Mouse (Mus musculus) heart, postnatal 4 days (tissue): ENCODE measurements around the gene Spock2. TPM values are rescaled to one million over a fixed set of nuclear protein-coding genes. Genes with fewer than 3 reads are reported as not detected.
"Not testable (repeated sequence)": the region's sequence is repeated elsewhere in the genome, so short reads cannot be mapped to it uniquely, and the experiment has no call there.

Experiments used
- DNase-seq: peaks from one replicate; pipeline ENCODE4 v3.0.0; 2021
- total RNA-seq, 2 experiments: library from RNA; stranded (reverse); gene quantifications; 2 replicates each; pipeline ENCODE4 v1.2.3; 2021

Spock2 gene
- total RNA-seq, 2 experiments from 2014 or later = 6.5 to 8.5 TPM

GRCm38 (mm10) chr10:60108321-60109111 lies 2.5 kb downstream of the Spock2 start:
- DNase-seq = no peak

GRCm38 (mm10) chr10:60109336-60109735 lies 3.3 kb downstream of the Spock2 start:
- DNase-seq = no peak

GRCm38 (mm10) chr10:60109989-60110388 lies 4.0 kb downstream of the Spock2 start:
- no peak for DNase-seq

- no peak for DNase-seq
These were observed 5.0 kb downstream of the Spock2 start for GRCm38 (mm10) chr10:60110908-60111475.

GRCm38 (mm10) chr10:60113965-60114690 lies 8.1 kb downstream of the Spock2 start:
- no peak for DNase-seq

DNA sequence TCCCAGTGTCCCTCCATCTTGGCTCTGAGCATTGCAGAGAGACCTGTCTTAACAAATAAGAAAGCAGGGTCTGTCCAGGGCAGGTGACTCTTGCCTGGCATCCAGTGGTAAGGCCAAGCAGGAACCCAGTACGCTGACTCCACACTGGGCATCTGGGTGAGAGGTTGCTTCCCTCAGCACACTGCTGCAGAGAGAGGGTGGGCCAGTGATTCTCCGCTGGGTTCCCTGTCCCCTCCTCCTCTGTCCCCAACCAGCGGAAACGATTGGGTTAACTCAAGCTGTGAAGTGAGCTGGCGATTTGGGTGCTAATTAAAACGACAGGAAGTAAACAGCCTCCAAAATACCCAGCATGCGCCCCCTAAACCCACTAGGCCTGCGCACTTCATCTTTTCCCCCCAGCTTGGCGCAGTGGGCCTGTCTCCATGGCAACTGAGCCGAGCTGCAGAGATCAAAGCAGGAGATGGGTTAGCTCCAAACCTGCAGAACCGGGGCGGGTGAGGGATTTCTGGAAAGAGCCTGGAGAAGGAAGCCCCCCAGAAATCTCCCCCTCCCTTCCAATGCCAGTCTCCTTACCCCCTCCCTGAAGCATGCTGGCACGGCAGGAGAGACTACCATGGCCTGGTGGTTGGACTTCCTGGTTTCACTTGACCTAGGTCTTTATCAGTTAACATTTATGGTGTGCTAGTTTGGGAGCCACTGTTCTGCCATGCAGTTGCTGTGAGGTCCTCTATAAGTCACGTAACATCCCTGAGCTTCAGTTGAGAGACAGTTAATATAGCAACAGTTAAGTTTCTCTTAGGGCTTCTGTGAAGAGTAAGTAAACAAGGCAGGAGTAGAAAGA lies 9.5 kb downstream of the Spock2 start:
- no peak for DNase-seq

- no peak for DNase-seq
These were observed 11.0 kb downstream of the Spock2 start for GRCm38 (mm10) chr10:60116997-60117396.

DNA sequence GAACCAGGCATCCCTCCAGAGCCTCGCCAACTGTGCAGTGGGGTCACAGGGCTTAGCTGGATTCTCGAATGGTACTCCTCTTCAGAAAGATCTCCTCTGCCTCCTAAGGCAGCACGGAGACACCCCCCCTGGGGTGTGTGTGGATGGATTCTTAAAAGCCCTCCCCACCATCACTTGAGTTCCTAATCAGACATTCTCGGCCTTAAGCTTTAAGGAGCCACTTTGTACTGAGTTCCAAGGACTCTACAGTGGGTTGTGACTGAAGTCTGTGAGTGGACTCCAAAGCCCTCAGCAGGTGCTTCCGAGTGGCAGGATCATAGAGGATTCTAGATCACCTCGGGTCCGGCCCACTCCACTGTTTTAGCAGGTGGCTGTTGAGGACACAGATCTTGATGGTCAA lies 12.4 kb downstream of the Spock2 start:
- DNase-seq = no peak

- DNase-seq = no peak
These were observed 14.6 kb downstream of the Spock2 start for GRCm38 (mm10) chr10:60120630-60121029.

DNA sequence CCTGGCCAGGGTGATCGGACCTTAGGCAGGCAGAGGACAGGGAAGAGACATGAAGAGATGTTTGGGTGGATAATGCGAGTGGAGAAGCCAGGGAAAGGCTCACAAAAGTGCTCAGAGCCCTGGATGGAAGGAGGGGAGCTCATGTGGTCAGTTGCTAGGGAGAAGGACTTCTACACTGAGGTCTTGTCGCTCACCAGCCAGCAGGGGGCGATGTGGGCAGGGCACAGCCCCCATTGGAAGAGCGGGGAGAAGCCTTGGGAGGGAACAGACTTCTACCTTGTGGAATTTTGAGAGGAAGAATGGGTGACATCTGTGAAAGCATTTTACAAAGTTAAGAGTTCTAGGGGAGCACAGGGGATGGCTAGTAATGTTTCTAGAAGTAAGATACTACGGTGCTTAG lies 18.1 kb downstream of the Spock2 start:
- peak; percentile 34 for DNase-seq

GRCm38 (mm10) chr10:60125529-60126327 lies 19.7 kb downstream of the Spock2 start:
- no peak for DNase-seq

- DNase-seq = peak; percentile 17
These were observed 22.3 kb downstream of the Spock2 start for GRCm38 (mm10) chr10:60128287-60128686.

- DNase-seq = no peak
These were observed 24.5 kb downstream of the Spock2 start for GRCm38 (mm10) chr10:60130504-60130903.

DNA sequence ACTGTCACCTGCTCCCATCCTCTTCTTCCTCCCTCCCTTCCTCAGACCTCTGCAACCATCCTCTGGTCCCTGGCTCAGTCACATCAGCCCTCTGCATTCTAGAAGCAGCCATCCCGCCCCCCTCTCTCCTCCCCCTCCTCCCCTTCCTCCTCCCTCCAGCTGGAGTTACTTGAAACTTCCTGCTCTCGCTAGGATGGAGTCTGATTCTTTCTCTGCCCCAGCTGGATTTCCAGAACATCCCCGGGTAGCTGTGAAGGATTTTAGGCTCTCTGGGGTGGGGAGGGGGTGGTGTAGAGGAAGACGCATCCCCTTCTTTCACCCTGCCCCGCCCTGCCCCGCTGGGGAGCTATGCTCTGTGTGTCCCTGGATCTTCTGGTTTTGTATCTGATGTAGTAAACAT lies 27.5 kb downstream of the Spock2 start:
- DNase-seq = no peak

DNA sequence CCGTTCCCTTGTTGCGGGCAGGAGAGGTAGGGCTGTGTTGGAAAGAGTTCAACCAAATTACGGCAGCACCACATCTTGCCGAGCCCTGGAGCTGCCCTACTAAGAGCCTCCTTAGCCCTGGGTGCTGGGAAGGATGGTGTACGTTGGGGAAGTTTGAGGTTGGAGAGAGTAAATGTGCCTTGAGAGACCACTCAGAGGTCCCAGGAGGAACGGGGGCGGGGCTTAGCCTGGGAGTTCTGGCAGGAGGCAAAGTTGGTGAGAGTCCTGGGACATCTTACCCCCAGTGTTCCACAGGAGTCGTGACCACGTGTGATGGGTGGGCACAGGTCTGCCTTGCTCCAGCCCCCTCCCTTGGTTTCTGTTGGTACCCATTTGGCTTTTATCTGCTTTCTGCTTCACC lies 28.2 kb downstream of the Spock2 start:
- no peak for DNase-seq

GRCm38 (mm10) chr10:60136010-60136409 lies 30.0 kb downstream of the Spock2 start:
- not testable (repeated sequence) for DNase-seq

DNA sequence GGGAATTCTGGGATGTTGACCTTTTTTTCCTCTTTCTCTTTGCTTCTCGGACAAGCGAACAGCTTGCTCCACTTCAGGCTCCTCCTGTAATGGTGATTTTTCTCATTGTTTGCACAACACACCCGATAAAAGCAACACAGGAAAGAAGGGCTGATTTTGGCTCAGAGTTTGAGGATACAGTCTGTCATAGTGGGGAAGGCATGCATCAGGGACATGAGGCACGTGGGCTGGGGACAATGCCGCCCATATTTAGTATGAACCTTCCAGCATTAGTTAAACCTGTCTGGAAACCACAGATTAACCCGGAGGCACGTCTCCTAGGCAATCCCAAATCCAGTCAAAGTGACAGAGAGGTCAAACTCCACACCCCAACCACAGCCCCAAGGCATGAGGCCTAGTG lies 30.9 kb downstream of the Spock2 start:
- no peak for DNase-seq

DNA sequence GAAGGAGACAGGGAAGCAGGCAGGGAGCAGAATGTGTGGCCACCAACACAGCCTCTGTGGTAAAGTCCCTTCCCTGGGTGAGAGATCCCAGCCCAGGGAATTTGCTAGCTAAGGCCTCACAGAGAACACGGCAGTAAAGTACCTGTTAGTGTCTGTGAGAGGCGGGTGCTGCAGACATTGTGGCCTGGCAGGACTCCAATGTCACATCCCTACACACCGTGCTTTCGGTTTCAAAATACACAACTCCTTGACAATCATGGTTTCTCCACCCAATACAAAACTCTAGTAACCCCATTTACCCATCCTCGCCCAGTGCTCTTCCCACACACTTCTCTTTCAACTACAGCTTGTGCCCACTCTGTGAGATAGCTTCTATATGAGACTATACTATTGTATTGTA lies 32.7 kb downstream of the Spock2 start:
- no peak for DNase-seq

DNA sequence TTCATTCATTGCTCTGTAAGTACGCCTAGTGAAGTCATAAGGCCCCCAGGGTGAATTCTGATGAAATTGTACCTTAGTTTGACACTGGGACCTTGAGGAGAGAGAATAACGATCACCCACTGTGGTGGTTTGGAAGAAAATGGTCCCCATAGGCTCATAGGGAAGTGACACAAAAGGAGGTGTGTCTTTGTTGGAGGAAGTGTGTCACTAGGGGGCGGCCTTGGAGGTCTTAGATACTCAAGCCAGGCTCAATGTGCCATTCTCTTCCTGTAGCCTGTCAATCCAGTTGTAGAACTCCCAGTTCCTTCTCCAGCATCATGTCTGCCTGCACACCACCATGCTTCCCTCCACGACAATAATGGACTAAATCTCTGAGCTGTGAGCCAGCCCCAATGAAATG lies 34.7 kb downstream of the Spock2 start:
- DNase-seq = no peak

- DNase-seq = no peak
These were observed 35.7 kb downstream of the Spock2 start for GRCm38 (mm10) chr10:60141656-60142160.

- DNase-seq = not testable (repeated sequence)
These were observed 41.6 kb downstream of the Spock2 start for GRCm38 (mm10) chr10:60147510-60148047.
